Mouse (Mus musculus) ES-Bruce4 (cell line): ENCODE data around the gene Ppm1e.

Experiments used
- CTCF ChIP-seq: IDR thresholded peaks from one replicate; pipeline ENCODE4 v1.8.1; 2011; ENCODE audit warnings: low read depth, low read length
- POLR2A ChIP-seq: IDR thresholded peaks from one replicate; pipeline ENCODE4 v1.8.1; 2011; ENCODE audit warnings: low read length; ENCODE audit not compliant: insufficient read depth

DNA sequence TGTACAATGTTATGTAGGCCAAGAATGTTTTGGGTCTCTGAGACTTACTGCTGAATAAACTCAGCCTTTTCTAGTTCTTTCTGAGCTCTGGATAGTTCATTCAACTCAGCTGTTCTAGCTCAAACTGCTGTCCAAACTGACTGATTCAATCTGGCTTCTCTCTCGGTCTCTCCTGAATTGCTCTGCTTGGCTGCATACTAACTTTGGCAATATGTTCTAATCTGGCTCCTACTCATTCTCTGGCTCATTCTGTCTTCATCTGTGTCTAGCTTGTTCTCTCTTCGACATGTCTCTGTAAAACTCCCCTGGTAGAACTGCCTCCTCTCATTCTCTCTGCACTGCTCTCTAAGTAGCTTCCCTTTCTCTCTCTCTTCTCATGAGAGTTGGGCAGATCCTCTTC is 72.6 kb downstream of the Ppm1e start:
- TF ChIP-seq POLR2A (no peak), CTCF (no peak)
